Mouse (Mus musculus): Measurements from ENCODE around the gene Zbtb8a.
A peak's percentile ranks its signal among the peaks of the same experiment; 100 is the strongest.

Gene Zbtb8a

GRCm38 (mm10) chr4:129335216-129336074 lies 42.5 kb downstream of the Zbtb8a start, which contains the start of the genes Rbbp4 and Zbtb8os:
Gene Rbbp4 (minus strand): TSS chr4:129335370.
Gene Zbtb8os (plus strand): TSS chr4:129335695.
- peak; percentile 98 for DNase-seq (ENCODE audit: inconsistent age in 2 of 2, low spot score in 1 of 2)

- no peak for DNase-seq (ENCODE audit: inconsistent age in 2 of 2, low spot score in 1 of 2)
Observed at GRCm38 (mm10) chr4:129334677-129335215, 43.2 kb downstream of the Zbtb8a start.

- no peak for DNase-seq (ENCODE audit: inconsistent age in 2 of 2, low spot score in 1 of 2)
Observed at GRCm38 (mm10) chr4:129332846-129333245, 45.1 kb downstream of the Zbtb8a start.

- no peak for DNase-seq (ENCODE audit: inconsistent age in 2 of 2, low spot score in 1 of 2)
Observed at GRCm38 (mm10) chr4:129326191-129326590, 51.7 kb downstream of the Zbtb8a start.

GRCm38 (mm10) chr4:129324756-129325155 lies 53.2 kb downstream of the Zbtb8a start:
- DNase-seq (ENCODE audit: inconsistent age in 2 of 2, low spot score in 1 of 2): peak; percentile 41 to 76

GRCm38 (mm10) chr4:129323491-129323890 lies 54.4 kb downstream of the Zbtb8a start:
- no peak for DNase-seq (ENCODE audit: inconsistent age in 2 of 2, low spot score in 1 of 2)

- no peak for DNase-seq (ENCODE audit: inconsistent age in 2 of 2, low spot score in 1 of 2)
Observed at GRCm38 (mm10) chr4:129322042-129322441, 55.9 kb downstream of the Zbtb8a start.

- DNase-seq (ENCODE audit: inconsistent age in 2 of 2, low spot score in 1 of 2): no peak
Observed at GRCm38 (mm10) chr4:129320876-129321275, 57.0 kb downstream of the Zbtb8a start.

- no peak for DNase-seq (ENCODE audit: inconsistent age in 2 of 2, low spot score in 1 of 2)
Observed at GRCm38 (mm10) chr4:129313886-129314285, 64.0 kb downstream of the Zbtb8a start.

- no peak for DNase-seq (ENCODE audit: inconsistent age in 2 of 2, low spot score in 1 of 2)
Observed at GRCm38 (mm10) chr4:129307936-129308335, 70.0 kb downstream of the Zbtb8a start.

GRCm38 (mm10) chr4:129304306-129304705 lies 73.6 kb downstream of the Zbtb8a start:
- no peak for DNase-seq (ENCODE audit: inconsistent age in 2 of 2, low spot score in 1 of 2)

GRCm38 (mm10) chr4:129303816-129304215 lies 74.1 kb downstream of the Zbtb8a start:
- DNase-seq (ENCODE audit: inconsistent age in 2 of 2, low spot score in 1 of 2): peak; percentile 68 to 85

All from adrenal gland, adult (tissue).